Mouse (Mus musculus): ENCODE data around the gene Bicdl2.
A peak's percentile ranks its signal among the peaks of the same experiment; 100 is the strongest.

The Bicdl2 gene

DNA sequence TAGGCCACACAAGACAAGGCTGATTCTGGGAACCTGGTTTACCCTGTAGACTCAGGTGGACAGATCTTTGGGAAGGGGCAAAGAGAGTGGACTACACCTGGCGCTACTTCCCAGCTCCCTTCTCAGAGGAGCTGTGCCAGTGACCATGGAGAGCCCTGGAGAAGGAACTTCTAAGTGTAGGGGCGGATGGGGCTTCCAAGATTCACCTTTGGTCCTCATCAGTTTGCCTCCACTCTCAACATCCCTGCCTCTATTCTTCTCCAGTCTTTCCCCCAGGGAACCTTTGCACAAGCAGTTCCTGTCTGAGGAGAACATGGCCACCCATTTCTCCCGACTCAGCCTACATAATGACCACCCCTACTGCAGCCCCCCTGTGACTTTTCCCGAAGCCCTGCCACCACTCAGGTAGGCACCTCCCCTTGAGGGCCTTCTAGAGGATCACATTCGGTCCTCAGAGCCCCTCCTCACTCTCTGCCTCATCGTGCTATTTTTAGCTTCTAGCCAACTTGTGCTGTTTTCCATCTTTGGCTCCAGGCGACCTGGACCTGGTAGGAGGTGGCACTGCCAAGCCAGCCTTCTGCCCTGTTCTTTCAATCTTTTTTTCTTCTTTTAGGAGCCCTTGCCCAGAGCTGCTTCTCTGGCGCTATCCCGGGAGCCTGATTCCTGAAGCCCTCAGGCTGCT lies 14.1 kb downstream of the Bicdl2 start:
- no peak for DNase-seq

DNA sequence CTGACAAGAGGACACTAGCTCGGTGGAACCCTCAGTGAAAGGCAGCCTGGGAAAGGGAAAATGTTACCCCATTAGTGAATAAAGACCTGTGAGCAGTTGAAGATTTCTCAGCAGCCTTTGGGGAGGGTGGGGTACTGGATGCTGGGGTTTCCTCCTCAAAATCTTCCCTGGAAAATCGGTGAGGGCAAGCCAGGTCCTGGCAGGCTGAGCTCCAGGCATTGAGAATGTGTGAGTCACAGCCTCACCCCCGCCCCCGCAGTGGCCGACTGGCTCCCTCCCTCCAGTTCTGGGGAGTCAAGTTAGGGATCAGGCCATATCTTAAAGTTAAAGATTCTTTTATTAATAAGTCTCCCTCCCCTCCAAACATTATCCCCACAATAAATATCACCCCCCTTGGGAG lies 14.8 kb downstream of the Bicdl2 start:
- no peak for DNase-seq

DNA sequence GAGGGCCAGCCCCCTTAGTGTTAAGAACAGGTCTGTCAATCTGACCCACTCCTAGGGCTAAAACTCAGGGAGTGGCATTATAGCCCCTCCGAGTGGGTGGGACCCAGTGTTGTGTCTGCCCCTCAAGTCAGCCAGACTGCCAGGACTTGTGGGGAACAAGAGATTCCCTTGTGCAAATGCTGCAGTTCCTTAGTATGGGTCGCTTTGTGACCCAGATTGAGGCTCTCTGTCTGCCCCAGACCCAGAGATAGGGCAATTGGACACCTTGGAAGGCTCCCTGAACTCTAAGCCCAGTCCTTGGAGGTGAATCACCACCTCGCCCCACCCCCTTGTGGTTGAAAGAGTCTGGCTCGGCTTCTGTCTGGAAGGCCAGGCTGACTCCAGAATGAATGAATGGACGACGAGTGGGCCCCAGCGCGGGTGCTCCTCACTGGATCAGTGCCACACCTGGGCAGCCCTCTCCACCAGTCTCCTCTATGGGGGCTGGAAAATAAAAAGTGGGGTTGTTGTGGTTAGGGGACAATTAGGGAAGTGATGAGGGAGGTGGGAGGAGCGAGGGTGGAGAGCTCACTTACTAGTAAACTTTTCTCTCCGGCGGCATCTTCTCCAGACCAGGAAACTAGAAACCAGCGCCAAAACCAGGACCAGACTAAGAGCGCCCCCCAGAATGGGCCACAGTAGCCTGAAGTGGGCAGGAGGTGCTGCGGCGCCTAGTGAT lies 15.4 kb downstream of the Bicdl2 start:
- peak in 1 of 2 experiments; percentile 40 for DNase-seq

DNA sequence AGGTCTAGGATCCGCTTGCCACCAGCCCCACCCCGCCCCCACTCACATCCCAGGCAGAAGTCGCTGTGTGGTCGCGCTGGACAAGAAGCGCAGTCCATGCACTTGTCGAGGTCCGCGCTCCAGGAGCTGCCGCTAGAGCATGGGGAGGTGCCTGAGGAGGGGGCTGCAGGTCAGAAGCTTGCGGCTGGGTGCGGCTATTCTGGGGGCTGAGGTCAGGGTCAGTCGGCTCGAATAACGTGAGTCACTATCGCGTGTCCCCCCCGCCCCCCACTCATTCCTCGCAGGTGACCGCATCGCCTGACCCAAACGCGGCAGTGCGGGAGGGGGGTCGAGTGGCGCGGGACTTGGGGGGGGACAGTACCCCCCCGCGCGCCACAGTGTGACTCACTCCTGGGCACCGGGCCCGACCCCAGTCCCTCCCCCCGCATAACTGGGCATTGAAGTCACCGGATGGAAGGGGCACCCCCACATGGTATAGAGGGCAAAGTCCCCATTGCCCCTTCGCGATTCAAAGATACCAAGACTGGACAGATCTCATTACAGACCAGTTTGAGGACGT lies 16.2 kb downstream of the Bicdl2 start:
- peak in 1 of 2 experiments; percentile 25 for DNase-seq

DNA sequence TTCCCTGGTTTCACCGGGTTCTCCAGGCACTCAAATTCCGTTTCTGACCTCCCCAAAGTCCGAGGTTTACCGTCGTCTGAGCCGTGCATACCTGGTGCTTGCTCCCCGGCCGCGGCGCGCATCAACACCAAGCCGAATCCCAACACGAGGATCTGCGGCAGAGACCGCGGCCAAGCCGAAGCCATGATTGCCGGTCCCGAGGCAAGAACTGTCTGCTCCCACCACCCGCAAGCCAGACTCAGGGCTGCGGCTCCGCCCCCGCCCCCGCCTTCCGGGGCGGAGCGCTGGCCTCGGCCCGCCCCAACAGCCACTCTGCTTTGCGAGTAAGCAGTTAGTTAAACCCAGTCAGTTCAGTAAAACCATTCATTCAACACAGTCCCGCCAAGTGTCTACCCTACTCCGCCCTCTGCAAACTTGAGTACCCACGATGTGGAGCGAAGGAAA lies 17.0 kb downstream of the Bicdl2 start, which contains the start of gene Tnfrsf12a:
Gene Tnfrsf12a, minus strand, starts transcription at position 233 of the 444 bp plus-strand sequence.
- DNase-seq, result peak; percentile 76 to 88

DNA sequence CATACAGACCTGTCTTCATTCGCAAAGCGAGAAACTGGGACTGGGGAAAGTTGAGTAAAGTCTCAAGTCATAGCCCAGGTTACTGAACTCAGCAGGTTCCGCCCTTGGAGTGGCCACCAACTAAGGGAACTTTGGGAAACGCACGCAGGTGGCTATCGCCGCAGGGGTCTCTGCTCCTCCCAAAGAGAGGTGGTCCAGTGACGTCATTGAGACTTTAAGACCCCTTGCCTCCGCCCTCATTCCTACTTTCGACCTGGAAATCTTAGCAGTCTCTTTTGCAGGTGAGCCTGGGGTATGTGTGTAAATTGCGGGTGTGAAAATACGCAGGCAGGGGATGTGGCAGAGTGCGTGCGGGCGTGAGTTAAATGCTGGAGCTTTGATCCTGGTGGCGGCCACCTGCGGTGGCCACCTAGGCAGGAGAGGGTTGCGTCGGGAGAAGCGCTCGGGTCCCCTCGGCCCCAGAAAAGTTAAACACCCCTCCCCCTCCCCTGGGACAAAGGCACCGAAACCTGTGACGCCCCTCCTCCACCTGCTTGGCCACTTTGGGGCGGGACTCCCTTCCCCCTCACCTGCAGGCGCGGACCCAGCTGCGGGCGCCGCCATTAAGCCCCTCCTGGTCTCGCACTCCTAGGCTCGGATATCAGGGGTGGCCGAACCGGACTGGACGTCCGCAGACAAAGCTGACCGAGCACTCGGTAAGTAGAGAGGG lies 19.0 kb downstream of the Bicdl2 start, which contains the start of gene Cldn6:
Gene Cldn6, plus strand, starts transcription at position 123 of the 709 bp plus-strand sequence.
- DNase-seq, result no peak

DNA sequence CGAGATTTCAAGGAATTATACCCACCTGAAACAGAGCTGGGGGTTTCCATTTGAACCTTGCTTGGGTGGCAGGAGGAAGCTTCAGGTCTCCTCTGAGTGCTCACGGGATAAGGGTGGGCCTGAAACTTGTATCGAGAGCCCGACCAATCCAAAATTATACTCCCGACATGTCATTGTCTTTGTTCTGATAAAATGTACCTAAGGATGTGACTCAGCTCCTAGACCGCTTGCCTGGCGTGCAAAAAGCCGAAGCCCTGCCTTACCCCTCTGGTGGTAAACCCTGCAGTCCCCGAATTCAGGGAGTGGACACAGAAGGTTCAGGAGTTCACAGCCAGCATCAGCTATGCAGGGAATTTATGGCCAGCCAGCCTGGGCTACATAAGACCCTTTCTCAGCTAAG lies 20.0 kb downstream of the Bicdl2 start:
- DNase-seq, result no peak

DNA sequence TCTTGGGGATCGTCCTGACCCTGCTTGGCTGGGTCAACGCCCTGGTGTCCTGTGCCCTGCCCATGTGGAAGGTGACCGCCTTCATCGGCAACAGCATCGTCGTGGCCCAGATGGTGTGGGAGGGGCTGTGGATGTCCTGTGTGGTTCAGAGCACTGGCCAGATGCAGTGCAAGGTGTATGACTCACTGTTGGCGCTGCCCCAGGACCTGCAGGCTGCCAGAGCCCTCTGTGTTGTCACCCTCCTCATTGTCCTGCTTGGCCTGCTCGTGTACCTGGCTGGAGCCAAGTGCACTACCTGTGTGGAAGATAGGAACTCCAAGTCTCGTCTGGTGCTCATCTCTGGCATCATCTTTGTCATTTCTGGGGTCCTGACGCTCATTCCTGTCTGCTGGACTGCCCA lies 20.8 kb downstream of the Bicdl2 start:
- DNase-seq, result no peak

DNA sequence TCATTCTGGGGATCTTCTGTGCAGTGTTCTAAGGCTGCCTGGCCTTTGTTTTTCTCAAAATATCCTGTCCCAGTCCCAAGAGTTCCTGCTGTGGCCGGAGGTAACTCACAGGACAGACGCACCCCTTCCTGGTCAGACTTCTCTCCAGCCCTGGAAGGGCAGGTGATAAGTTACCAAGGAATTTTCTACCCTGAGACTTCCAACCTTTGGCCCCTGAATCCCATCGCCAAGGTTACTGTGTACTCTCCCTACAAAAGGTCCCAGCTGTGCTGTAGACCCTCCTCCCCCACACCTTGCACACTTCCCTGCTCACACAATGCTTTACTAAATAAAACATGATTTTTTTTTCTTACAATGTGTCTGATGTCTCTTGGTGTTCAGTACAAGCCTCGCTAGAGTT lies 21.8 kb downstream of the Bicdl2 start:
- no peak for DNase-seq

DNA sequence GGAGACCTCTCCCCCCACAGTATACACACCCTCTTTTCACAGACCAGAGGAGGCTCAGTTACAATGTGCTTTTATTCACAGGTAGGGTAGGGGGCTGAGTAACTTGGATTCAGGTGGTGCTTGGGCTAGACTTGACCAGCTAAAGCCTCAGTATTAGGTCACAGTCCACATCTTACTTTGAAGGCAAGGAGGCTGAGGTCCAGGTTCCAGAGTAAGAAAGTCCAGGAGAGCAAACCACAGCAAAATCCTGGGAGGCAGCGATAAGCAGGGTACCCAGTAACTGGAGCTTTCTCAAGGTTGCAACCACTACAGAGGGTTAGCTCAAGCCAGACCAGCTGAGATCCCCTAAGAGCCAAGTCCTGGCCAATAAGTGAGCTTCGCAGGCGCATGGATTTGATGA lies 22.2 kb downstream of the Bicdl2 start:
- no peak for DNase-seq

DNA sequence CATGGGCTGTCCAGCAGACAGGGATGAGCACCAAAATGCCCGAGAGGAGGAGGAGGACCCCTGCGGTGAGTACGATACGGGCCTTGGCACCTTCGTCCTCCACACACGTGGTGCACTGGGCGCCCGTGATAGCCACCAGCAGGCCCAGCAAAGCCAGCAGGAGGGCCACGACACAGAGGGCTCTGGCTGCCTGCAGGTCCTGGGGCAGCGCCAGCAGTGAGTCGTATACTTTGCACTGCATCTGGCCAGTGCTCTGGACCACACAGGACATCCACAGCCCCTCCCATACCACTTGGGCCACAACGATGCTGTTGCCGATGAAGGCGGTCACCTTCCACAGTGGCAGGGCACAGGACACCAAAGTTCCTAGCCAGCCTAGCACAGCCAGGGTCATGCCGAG lies 22.9 kb downstream of the Bicdl2 start:
- DNase-seq, result no peak

DNA sequence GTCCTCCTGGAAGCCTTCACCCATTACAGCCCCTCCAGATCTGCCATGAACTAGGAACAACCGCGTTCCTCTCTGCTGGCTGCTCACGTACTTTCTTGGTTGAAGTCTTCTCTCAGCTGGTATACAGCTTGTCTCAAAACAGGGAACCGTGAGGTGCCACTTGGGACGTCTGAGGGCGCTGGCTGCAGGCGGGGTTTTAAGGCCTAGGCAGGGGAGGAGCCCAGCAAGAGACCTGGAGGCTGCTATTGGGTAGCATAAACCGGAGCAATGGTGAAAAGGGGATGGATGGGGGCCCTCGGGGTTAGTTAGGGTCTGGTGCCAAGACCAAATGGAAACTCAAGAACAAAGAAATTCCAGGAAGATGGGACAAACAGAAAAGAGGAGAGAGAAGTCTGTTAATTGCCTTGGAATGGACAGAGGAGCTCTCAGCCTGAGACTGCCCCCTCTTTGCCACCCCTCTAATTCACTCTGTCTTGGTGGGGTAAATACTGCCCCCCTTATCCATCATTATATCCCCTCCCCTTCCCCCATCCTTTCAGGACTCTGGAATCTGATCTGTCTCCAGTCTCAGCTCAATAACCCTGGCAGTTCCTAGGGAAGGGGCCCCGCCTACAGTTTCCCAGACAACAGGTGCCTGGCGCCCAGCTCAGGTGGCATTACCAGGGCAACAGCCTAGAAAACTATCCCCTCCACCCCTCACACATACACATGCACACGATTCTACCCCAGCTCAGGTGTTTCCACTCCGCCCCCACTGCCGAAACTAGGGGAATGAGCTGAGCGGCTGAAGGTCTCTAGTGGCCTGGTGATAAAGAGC lies 23.8 kb downstream of the Bicdl2 start, which contains the start of gene Cldn9:
Gene Cldn9, minus strand, starts transcription at position 171 of the 817 bp plus-strand sequence.
- no peak for DNase-seq

DNA sequence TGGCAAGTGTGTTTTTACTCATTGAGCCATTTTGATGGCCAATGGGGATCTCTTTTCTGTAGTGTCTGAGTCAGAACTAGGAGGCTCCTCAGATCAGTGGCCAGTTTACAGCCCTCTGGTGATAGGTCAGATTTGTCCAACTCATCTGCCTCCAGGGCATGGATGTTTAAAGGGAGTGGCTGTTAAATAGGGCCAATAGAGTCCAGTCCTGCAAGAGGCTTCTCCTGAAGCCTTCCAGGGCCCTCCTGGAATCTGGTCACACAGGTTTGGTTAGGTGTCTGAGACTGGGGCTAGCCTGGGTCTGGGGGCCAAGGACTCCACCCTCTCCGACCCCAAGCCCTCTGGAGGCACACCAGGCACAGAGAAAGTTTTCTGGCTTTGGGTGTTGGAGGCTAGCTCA lies 34.2 kb downstream of the Bicdl2 start:
- DNase-seq, result no peak

DNA sequence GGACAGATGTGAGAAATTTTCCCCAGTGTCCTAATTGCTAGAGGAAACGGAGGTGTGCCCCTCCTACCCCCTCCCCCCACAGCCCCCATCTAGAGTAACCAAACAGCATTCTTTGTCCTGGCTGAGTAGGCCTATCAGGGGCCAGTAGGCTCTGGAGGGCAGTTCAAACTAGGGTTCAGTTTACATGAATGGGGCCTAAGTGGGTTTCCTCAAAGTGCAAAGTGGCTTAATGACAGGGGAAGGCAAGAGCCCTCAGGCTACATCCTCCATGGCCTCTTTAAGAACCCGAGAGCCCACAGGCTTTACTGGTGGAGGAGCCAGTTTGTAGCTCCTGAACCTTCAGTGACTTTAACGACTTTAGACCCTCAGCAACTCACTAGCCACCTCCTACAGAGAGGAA lies 35.5 kb downstream of the Bicdl2 start:
- no peak for DNase-seq

DNA sequence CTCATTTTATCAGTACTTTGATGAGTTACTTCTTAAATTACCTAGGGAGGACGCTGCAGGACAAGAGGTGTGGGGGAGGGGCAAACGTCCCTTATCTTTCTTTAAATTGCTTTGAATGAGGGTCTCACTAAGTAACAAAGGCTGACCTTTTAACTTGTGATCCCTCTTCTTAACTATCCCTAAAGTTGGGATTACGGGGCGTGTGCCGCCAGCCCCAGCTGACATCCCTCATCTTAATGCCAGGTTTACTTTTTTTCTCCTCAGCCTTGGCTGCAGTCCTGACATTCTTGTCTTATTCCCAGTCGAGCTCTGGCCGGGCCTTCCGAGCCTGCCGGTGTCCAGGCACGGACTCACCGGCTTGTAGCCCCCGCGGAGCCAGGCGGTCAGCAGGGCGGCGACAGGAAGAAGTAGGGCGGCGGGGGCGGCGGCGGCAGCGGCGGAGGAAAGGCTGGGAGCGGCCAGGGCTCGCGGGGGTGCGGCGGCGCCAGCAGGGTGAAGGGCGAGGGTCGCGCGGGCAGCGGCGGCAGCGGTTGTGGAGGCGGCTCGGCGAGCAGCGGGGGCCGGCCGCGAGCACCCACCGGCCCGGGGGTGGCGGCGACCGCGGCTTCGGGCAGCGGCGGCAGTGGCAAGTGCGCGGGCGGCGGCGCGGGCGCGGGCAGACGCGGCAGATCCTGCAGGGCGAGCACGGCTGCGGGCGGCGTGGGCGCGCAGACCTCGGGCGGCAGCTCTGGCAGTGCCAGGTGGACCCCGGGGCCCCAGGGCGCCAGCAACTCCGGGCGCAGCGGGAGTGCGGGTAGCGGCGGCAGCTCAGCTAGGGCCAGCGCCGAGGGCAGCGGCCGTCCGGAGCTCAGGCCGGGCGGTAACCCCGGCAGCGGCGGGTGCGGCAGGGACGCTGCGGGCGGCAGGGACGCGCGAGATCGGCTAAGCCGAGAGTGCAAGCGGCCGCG lies 39.1 kb downstream of the Bicdl2 start:
- DNase-seq, result peak in 1 of 2 experiments; percentile 14

DNA sequence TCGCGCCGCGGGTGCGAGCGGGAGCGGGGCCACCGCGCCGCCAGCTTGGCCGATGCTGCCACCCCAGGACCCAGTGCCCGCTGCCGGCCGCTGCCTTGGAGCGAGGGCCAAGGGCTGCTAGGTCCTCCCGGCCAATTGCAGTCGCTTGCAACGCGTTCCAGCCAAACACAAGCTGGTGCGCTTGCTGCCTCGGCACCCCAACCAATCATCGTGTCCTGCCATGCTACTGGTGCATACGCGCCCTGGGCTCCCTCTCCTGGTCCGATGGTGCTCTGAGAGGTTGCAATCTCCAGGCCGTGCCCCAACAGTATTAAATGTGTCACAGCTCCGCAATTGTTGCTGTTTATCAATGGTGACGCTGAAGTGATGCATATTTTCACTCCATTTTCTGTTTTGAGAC lies 39.8 kb downstream of the Bicdl2 start:
- DNase-seq, result peak; percentile 74 to 83

DNA sequence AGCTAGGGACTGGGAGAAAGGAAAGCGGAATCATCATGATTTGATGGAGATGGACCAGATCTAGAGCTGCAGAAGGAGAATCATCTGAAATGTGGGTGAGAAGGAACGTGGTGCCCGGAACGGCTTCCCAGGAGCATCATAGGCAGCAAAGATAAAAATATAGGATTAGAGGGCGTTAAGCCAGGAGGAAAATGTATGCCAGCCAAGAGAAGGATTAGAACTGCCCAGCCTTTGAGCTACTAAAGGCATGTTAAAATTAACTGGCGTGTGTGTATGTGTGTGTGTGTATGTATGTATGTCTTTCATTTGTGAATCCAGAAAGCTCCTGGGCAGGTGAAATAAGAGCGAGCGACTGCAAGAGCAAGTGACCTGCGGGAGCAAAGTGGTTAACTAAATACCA lies 43.0 kb downstream of the Bicdl2 start:
- DNase-seq, result no peak

DNA sequence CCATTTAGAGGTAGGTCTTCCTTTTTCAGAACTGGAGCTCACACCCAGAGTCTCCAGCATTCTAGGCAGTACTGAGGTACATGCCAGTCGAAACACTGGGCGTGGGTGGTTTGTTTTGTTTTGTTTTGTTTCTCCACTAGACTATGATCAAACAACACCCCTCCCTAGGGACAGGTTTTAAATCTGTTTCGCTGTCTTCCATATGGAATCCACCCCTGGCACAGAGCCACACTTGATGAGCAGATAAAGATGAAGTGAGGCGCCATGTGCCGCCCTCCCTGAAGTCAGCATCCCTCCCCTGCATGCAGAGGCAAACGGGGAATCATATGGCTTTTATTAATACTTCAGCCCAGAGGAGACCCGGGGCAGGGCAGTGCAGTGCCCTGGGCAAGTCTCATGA lies 44.4 kb downstream of the Bicdl2 start:
- DNase-seq, result no peak

DNA sequence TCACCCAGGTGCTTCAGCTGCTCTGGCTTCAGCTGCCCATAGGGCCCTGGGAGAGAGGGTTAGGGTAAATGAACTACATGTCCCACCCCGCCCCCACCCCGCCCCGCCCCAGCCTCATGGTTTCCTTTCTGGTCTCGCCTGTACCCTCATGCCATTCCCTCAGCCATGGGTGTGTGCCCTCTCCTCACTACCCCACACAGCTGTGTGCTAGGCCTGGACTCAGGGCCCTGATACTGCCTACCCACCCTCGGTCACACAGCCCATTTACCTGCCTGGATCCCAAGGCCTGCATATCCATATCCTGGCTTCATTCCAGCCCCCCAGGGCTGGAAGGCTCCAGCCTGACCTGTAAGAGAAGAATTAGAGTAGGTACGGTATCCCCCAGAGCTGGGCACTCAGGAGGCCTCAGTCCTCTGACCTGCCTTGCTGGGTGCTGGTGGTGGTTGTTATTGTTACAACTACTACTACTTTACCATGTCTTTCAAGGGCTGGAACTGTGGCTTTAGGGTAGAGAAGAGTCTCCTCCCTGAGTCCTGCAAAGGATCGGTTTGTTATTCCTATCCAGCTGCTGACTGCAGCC lies 45.3 kb downstream of the Bicdl2 start:
- no peak for DNase-seq

DNA sequence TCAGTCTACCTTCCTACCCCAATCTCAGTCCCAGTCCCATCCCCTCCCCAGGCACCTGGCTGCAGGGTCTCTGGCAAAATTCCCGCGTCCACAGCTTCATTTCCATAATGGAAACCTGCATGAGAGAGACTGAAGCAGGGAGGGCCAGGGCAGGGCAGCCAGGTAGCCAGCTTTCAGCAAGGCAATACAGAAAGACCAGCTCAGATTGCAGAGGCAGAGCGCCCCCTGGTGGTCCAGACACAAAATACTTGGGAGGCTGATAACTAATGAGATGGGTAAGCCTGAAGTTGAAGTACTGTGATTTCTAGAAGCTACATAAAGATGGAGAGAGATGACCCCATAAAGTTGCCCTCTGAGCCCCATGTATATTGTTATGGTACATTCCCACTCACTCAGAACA lies 45.9 kb downstream of the Bicdl2 start:
- DNase-seq, result peak; percentile 38 to 75

DNA sequence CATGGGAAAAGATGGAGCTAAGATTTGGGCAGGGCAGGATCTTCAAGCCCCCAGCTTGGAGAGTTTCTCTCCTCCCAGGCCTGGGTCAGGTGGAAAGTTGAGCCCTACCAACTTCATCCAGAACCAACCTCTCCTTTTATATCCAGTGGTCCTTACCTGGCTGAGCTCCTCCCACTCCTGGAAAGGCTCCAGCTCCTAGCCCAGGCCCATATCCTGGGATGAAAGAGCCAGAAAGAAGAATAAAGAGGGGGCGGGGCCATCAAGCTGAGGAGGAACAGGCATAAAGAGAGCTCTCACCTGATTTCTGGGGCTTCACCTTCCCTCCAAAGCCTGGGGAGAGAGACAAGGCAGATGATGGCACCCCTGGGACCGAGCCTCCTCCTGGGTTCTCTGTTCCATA lies 56.7 kb downstream of the Bicdl2 start:
- no peak for DNase-seq

Measured in spleen, adult 18-20 months (tissue).